Comparison of ENCODE assay signal across 10 mouse cellular contexts in the genomic region with DNA sequence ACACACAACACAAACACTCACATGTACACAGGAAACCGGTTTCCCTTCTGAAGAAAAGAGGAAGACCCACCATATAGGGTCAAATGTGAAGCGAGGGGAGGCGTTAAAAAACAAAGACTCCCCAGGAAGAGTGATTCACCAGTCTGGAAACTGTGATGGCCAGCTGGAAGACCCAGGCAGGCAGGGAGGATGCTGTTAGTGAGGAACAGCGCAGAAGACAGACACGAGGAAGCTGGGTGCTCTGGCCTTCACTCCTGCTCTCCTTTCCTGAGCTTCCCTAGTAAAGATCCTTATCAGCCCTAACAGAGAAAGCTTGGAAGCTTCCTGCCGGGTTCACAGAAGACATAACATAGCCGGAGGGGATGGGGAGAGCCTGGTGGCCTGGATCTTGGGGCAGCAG. TPM values are rescaled to one million over a fixed set of nuclear protein-coding genes. Genes with fewer than 3 reads are reported as not detected.
A peak's percentile ranks its signal among the peaks of the same experiment; 100 is the strongest.
DNase-seq lines count a peak whose midpoint lies in the region; ATAC-seq and TF ChIP-seq lines count a peak whose summit lies in the region.
"Had no signal": no experiment of that assay in that cellular context is flagged by ENCODE, and none has a peak within 500 bp of the region (broad histone marks: within the 10 kb centered on the region; RNA-seq: fewer than 3 reads in every experiment).

No protein-coding gene starts in this region.

- no peak for ATAC-seq in forebrain, embryonic 11.5 days (replicated peaks; ENCODE audit: low FRiP score)
- no peak for ATAC-seq in heart, embryonic 15.5 days (replicated peaks; ENCODE audit: insufficient number of reproducible peaks, insufficient read depth, low FRiP score, low read depth)
- ATAC-seq in lung, postnatal 0 days = peak; percentile 47

- no peak overlapping the region for H3K4me3 ChIP-seq in forebrain, embryonic 10.5 days
- H3K4me3 ChIP-seq in forebrain, embryonic 11.5 days (ENCODE audit: low read depth, low read length) = no peak overlapping the region
- H3K4me3 ChIP-seq in heart, embryonic 15.5 days = no peak overlapping the region
- no peak overlapping the region for H3K4me3 ChIP-seq in lung, postnatal 0 days (ENCODE audit: low read depth, low read length)

- no peak for TF ChIP-seq CTCF in lung, postnatal 0 days (IDR thresholded peaks at IDR 0.05)

- TF ChIP-seq EP300 in lung, postnatal 0 days (IDR thresholded peaks at IDR 0.05) = peak; percentile 79

- intact Hi-C loops in left cerebral cortex, postnatal 14 days (cut with DNase I) = no loop called here

- 61% methylated on average over 7 of the region's 7 CpGs for WGBS in forebrain, embryonic 10.5 days
- WGBS in forebrain, embryonic 11.5 days = 56% methylated on average over 7 of the region's 7 CpGs
- WGBS in heart, embryonic 15.5 days = 42% methylated on average over 7 of the region's 7 CpGs
- 31% methylated on average over 7 of the region's 7 CpGs for WGBS in lung, postnatal 0 days

- H3K36me3 ChIP-seq in forebrain, embryonic 10.5 days (replicated peaks) = peaks cover 4% of the 10 kb centered on the region
- no peaks in the 10 kb centered on the region for H3K36me3 ChIP-seq in forebrain, embryonic 11.5 days (ENCODE audit: control insufficient read depth, insufficient read depth, low read length)
- no peaks in the 10 kb centered on the region for H3K36me3 ChIP-seq in heart, embryonic 15.5 days
- H3K36me3 ChIP-seq in lung, postnatal 0 days (ENCODE audit: insufficient read depth, low read length) = peaks cover 4% of the 10 kb centered on the region

- no peaks in the 10 kb centered on the region for H3K9me3 ChIP-seq in forebrain, embryonic 10.5 days
- no peaks in the 10 kb centered on the region for H3K9me3 ChIP-seq in forebrain, embryonic 11.5 days (ENCODE audit: control insufficient read depth, low read length)
- no peaks in the 10 kb centered on the region for H3K9me3 ChIP-seq in heart, embryonic 15.5 days (replicated peaks)
- no peaks in the 10 kb centered on the region for H3K9me3 ChIP-seq in lung, postnatal 0 days (ENCODE audit: low read length)

- peaks cover 91% of the 10 kb centered on the region for H3K4me1 ChIP-seq in forebrain, embryonic 10.5 days
- peaks cover 41% of the 10 kb centered on the region for H3K4me1 ChIP-seq in forebrain, embryonic 11.5 days (replicated peaks; ENCODE audit: control insufficient read depth, insufficient read depth, low read length)
- H3K4me1 ChIP-seq in heart, embryonic 15.5 days (replicated peaks) = peaks cover 81% of the 10 kb centered on the region
- peaks cover 11% of the 10 kb centered on the region for H3K4me1 ChIP-seq in lung, postnatal 0 days (ENCODE audit: insufficient read depth, low read depth, low read length)

- peak overlapping the region; percentile 77 for H3K27ac ChIP-seq in forebrain, embryonic 10.5 days
- H3K27ac ChIP-seq in forebrain, embryonic 11.5 days (ENCODE audit: low read depth, low read length) = no peak overlapping the region; the same call in 1 of the 2 replicates
- H3K27ac ChIP-seq in heart, embryonic 15.5 days = peak overlapping the region; percentile 59
- peak overlapping the region; percentile 76 for H3K27ac ChIP-seq in lung, postnatal 0 days (ENCODE audit: low read length)

- H3K4me2 ChIP-seq in forebrain, embryonic 11.5 days (ENCODE audit: low read depth, low read length, severe bottlenecking) = no peak overlapping the region
- H3K4me2 ChIP-seq in heart, embryonic 15.5 days = no peak overlapping the region
- no peak overlapping the region for H3K4me2 ChIP-seq in lung, postnatal 0 days (replicated peaks; ENCODE audit: low read depth, low read length)

- H3K27me3 ChIP-seq in forebrain, embryonic 10.5 days (ENCODE audit: poor library complexity, severe bottlenecking) = no peaks in the 10 kb centered on the region
- no peaks in the 10 kb centered on the region for H3K27me3 ChIP-seq in forebrain, embryonic 11.5 days (ENCODE audit: control insufficient read depth, insufficient read depth, low read length)
- no peaks in the 10 kb centered on the region for H3K27me3 ChIP-seq in heart, embryonic 15.5 days
- H3K27me3 ChIP-seq in lung, postnatal 0 days (replicated peaks; ENCODE audit: insufficient read depth, low read length) = no peaks in the 10 kb centered on the region

- H3K9ac ChIP-seq in forebrain, embryonic 11.5 days (ENCODE audit: low read length) = no peak overlapping the region
- no peak overlapping the region for H3K9ac ChIP-seq in heart, embryonic 15.5 days
- H3K9ac ChIP-seq in lung, postnatal 0 days (replicated peaks; ENCODE audit: low read depth) = no peak overlapping the region

- no peak for DNase-seq in forebrain, embryonic 10.5 days (ENCODE audit: extremely low spot score, low spot score)
- DNase-seq in forebrain, embryonic 11.5 days (ENCODE audit: low spot score) = no peak
- DNase-seq in MN1 (ENCODE audit: low spot score) = peak; percentile 72
- DNase-seq in lung, postnatal 0 days (ENCODE audit: low spot score) = peak; percentile 61
- no peak for DNase-seq in thymus, postnatal 10 days (ENCODE audit: low spot score in 2 of 2)
- no peak for DNase-seq in layer of hippocampus, postnatal 25 days (ENCODE audit: extremely low spot score in 1 of 2, low spot score in 1 of 2)
- no peak for DNase-seq in left cerebral cortex, postnatal 14 days (ENCODE audit: low spot score in 2 of 2)

RNA-seq across cellular contexts. Expression of a gene that starts 12.0 kb away (rescaled TPM):
- 37.8 and 44.7 TPM in 2 replicates for polyA plus RNA-seq in forebrain, embryonic 10.5 days (2016; fragmentation: Nextera tagmentation; extraction: Ambion mirVana)
- 43.5 and 46.0 TPM in 2 replicates for polyA plus RNA-seq in forebrain, embryonic 11.5 days (2014; fragmentation: Nextera tagmentation; extraction: Ambion mirVana)
- polyA plus RNA-seq in heart, embryonic 15.5 days (2015; fragmentation: Nextera tagmentation; extraction: Ambion mirVana) = 23.7 and 31.3 TPM in 2 replicates
- polyA plus RNA-seq in lung, postnatal 0 days (2015; fragmentation: Nextera tagmentation; extraction: Ambion mirVana) = 21.3 and 21.8 TPM in 2 replicates
- 100 to 1,000 TPM in 1 of 2 experiments, 10 to 100 TPM in 1; 88.6 to 106 TPM for total RNA-seq in layer of hippocampus, postnatal 25 days (2021)
- total RNA-seq in left cerebral cortex, postnatal 14 days (2021) = 10 to 100 TPM; 62.4 to 65.7 TPM
- total RNA-seq: neutrophil, adult 5-6 weeks had no signal

RNA-seq across cellular contexts. Expression of a gene that starts 44.6 kb away (rescaled TPM):
- polyA plus RNA-seq in forebrain, embryonic 10.5 days (2016; fragmentation: Nextera tagmentation; extraction: Ambion mirVana) = 159 and 168 TPM in 2 replicates
- 171 and 185 TPM in 2 replicates for polyA plus RNA-seq in forebrain, embryonic 11.5 days (2014; fragmentation: Nextera tagmentation; extraction: Ambion mirVana)
- polyA plus RNA-seq in heart, embryonic 15.5 days (2015; fragmentation: Nextera tagmentation; extraction: Ambion mirVana) = 106 and 125 TPM in 2 replicates
- 92.3 and 104 TPM in 2 replicates for polyA plus RNA-seq in lung, postnatal 0 days (2015; fragmentation: Nextera tagmentation; extraction: Ambion mirVana)
- 100 to 1,000 TPM in 1 of 2 experiments, 10 to 100 TPM in 1; 97.3 to 102 TPM for total RNA-seq in layer of hippocampus, postnatal 25 days (2021)
- total RNA-seq in left cerebral cortex, postnatal 14 days (2021) = 10 to 100 TPM; 91.2 to 97.7 TPM

RNA-seq across cellular contexts. Expression of a gene that starts 44.7 kb away (rescaled TPM):
- 110 TPM in 2 replicates for polyA plus RNA-seq in forebrain, embryonic 10.5 days (2016; fragmentation: Nextera tagmentation; extraction: Ambion mirVana)
- 121 TPM in 2 replicates for polyA plus RNA-seq in forebrain, embryonic 11.5 days (2014; fragmentation: Nextera tagmentation; extraction: Ambion mirVana)
- 54.3 and 66.6 TPM in 2 replicates for polyA plus RNA-seq in heart, embryonic 15.5 days (2015; fragmentation: Nextera tagmentation; extraction: Ambion mirVana)
- 81.4 and 91.7 TPM in 2 replicates for polyA plus RNA-seq in lung, postnatal 0 days (2015; fragmentation: Nextera tagmentation; extraction: Ambion mirVana)
- 10 to 100 TPM; 75.1 to 75.8 TPM for total RNA-seq in layer of hippocampus, postnatal 25 days (2021)
- 10 to 100 TPM; 68.2 to 85.5 TPM for total RNA-seq in left cerebral cortex, postnatal 14 days (2021)

RNA-seq across cellular contexts. Expression of a gene that starts 50.0 kb away (rescaled TPM):
- not detected in 2 replicates for polyA plus RNA-seq in forebrain, embryonic 10.5 days (2016; fragmentation: Nextera tagmentation; extraction: Ambion mirVana)
- polyA plus RNA-seq in forebrain, embryonic 11.5 days (2014; fragmentation: Nextera tagmentation; extraction: Ambion mirVana) = not detected in 2 replicates
- polyA plus RNA-seq in heart, embryonic 15.5 days (2015; fragmentation: Nextera tagmentation; extraction: Ambion mirVana) = not detected in 2 replicates
- polyA plus RNA-seq in lung, postnatal 0 days (2015; fragmentation: Nextera tagmentation; extraction: Ambion mirVana) = not detected in 2 replicates
- not detected for total RNA-seq in layer of hippocampus, postnatal 25 days (2021)
- not detected for total RNA-seq in left cerebral cortex, postnatal 14 days (2021)
- total RNA-seq: neutrophil, adult 5-6 weeks had no signal
- polyA plus RNA-seq: brain, embryonic 14.5 days had no signal

Comparison
In these comparisons a context has a peak if more than half of its experiments do, and no peak if none do; other contexts are left out.
1. DNase-seq: peak in MN1 (single experiment) and lung, postnatal 0 days (single experiment); none in forebrain, embryonic 10.5 days (single experiment), forebrain, embryonic 11.5 days (single experiment), thymus, postnatal 10 days (0 of 2), layer of hippocampus, postnatal 25 days (0 of 2) and left cerebral cortex, postnatal 14 days (0 of 2).